Mouse (Mus musculus): ENCODE measurements around the gene Kif1b.

GRCm38 (mm10) chr4:149150721-149151120 lies 156.8 kb downstream of the Kif1b start:
- TF ChIP-seq CTCF (IDR thresholded peaks at IDR 0.05; ENCODE audit: borderline replicate concordance, insufficient read depth, low read depth, low read length), result no peak
- TF ChIP-seq POLR2A (IDR thresholded peaks at IDR 0.05; ENCODE audit: borderline replicate concordance, insufficient read depth, low read length), result no peak

Data from cerebellum, adult 2 months (tissue).